Mouse (Mus musculus) urinary bladder, postnatal 10 days (tissue): Measurements from ENCODE around the gene Myo5c.

ENCODE experiments used
- DNase-seq: peaks from one replicate; pipeline ENCODE4 v3.0.0; 2022; ENCODE audit warnings: low spot score

Myo5c gene

DNA sequence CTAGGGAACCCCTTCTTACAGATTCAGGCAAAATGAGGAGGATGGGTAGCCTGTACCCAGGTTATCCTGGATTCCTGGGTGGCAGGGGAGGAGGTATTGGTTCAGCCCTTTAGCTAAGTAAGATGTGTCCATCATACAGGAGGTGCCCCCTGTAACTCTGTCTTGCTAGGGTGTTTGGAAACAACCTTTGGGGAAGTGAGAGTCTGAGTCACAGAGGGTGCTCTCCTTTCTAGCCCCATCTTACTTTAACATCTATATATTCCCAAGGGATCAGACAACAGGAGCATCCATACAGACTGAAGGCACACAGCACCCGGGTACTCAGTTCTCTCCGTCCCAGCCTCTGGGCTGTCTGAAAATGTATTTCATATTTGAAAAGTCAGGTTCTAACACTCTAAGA, 50.4 kb downstream of the Myo5c start:
- DNase-seq = no peak

DNA sequence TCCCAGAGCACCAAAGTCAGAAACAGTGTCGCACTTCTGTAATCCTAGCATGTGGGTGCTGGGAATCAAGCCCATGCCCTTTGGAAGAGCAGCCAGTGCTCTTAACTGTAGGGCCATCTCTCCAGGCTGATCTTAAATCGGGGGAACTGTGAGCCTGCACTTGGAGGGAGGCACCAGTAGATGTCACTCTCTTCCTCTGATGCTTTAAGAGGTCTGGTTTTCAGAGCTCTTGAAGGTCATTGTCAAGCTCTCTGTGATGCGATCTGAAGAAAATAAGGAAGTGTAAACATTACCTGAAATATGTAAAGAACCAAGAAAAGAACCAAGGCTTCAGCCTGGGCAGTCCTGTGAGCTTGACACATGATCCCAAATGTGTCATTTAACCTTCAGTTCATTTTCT, 51.0 kb downstream of the Myo5c start:
- DNase-seq = no peak

DNA sequence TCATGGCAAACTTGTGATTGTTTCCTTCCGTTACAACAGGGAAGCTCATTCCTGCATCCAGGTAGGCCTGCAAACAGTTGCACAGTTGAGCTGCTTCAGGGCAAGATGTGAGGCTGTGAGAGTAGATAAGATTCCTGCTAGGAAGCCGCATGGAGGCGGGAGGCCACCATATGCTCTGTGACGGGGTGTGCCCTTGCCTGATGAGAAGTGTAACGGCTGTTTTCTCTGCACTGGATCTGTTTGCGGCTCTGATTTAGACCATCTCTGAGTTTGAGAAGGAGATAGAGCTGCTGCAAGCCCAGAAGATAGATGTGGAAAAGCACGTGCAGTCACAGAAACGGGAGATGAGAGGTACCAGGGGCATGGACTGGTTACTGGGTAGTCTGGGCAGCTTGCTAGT, 51.8 kb downstream of the Myo5c start:
- DNase-seq = no peak

DNA sequence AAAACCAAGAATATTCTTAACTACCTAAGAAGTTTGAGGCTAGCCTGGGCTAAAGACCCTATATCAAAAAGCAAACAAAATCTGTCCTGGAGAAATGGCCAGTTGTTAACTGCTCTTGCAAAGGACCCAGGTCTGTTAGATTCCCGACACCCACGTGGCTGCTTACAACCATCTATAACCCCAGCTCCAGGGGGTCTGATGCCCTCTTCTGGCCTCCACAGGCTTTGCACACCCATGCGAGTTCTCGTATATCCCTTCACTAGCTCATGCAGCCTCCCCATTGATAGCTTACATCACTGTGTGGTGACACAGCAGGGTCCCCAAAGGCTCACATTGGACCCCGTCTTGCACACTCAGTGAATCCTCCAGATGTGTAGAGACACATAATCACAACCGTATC, 53.5 kb downstream of the Myo5c start:
- no peak for DNase-seq

DNA sequence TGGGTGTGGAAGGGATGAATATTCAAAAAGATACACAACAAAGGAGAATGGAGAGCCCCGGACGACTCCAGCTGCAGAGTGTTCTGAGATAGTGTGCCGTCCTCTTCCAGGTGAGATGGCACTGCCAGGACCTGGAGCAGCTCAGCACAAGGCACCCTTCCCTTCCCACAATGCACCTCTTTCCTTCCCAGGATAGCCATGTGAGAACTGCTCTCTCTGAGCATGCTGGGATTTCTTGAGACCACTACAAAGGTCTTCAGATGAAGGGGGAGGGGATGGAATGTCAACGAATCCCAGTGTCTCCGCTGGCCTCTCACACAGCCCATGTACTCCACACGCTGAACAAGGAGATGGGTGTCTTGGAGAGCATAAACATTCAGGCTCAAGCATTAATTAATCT, 55.8 kb downstream of the Myo5c start:
- no peak for DNase-seq

DNA sequence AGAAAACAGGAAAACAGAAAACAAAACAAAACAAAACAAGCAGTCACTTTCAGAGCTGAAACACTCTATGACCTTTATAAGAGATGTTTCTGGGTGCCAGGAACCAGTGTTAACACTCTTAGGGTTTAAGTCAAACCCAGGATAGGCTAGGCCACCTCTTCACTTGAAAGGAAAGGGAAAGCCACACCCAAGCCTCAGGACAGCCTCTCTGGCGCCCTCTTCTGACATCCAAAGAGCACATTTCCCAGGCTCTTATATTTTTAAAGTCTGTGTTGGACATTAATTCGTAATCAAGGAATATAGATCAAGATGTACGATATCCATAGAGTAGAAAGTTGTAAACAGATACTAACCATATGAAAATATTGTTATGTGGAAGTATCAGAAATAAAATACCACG, 57.7 kb downstream of the Myo5c start:
- DNase-seq = no peak

DNA sequence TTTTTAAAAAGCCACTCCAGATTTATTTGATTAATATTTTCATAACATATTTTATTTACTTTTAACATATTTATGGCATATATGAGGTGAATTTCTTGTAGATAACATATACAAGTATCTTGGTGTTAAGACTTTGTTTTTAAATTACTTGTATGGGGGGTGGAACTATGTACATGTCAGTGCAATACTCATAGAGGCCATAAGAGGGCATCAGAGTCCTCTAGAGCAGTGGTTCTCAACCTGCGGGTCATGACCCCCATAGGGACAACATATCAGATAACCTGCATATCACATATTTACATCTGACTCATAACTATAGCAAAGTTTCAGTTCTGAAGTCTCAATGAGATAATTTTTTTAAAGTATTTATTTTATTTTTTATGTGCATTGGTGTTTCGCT, 67.5 kb downstream of the Myo5c start:
- no peak for DNase-seq

DNA sequence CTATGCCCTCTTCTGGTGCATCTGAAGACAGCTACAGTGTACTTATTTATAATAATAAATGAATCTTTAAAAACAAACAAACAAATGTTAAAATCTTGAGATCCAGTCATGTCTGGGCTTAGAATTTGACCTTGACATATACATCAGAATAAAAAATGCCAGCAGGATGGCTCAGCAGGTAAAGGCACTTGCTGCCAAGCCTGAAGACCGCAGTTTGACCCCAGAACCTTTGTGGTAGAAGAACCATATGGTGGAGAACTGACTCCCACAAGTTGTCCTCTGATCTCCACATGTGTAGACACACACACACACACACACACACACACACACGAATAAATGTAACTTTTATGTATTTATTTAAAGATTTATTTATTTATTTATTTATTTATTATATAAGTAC, 71.2 kb downstream of the Myo5c start:
- no peak for DNase-seq

DNA sequence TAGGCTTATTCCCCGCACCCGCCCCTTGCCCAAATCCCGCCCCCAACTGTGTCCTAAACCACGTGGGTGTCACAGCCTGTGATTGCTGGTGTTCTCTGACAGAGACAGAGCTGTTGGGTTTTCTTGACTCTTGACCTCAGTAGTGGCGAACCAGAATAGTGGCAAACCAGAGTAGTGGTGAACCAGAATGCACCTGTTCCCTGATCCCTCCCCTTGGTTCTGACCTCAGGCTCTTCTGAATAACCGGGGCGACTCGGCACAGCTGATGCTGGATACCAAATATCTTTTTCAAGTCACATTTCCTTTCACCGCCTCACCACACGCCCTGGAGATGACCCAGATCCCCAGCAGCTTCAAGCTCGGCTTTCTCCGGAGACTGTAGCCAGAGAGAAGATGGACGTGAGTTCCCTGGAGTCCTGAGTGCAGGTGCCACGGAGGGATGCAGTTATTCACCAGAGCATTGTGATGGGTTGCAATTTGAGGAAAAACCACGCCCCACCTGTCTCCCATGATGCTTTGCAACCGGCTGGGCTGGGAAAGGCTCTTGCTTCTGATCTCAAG, 72.0 kb downstream of the Myo5c start:
- DNase-seq = no peak

DNA sequence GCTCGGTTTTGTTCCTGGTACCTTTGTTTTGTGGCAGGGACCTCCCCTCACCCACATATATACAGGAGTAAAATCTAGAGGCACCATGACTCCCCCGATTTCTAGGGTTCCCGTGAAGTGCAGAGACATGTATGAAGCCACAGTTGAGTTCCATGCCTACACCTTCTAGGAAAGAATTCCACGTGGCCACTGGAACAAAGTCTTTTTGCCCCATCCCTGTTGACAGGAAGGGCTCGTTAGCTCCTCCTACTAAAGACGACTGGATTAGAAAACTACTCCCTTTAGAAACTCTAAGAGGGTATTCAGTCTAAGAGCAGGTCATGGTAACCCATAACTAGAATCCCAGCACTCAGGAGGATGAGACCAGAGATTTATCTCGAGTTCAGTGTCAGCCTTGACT, 72.5 kb downstream of the Myo5c start:
- no peak for DNase-seq

DNA sequence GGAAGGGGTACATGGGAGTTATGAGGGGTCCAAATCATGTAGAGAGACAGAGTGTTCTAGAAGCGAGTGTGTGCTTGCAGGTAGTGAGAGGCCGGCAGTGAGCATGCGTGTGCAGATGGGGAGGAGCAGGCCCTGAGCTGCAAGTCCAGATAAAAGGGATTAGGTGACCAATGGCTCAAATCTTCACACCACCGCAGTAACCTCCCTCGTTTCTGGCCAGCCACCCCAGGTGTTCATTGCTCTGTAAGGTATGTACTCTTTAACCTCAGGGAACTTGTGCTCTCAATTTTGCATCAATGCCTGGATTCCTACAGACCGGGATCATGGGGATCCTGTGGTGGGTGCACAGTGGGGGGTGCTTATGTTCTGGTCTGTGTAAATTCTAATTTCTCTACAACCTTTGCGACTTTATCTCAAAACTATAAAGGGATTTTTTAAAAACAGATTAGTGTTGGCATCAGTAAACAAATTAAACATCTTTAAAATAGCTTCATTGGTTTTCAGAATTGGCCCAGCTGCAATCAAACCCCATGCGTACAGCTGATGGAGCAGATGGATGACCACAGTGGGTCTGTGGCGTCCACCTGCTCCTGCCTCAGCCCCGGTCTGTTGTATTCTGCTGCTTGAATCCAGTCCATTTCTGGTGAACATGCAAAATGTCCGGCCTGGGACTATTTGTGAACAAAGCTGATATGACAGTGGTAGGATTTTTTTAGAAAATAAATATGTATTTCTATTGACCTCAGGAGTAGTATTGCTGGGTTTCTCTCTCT, 74.5 kb downstream of the Myo5c start, which contains the start of gene Gnb5:
Gnb5 (plus strand) TSS at position 163 of the 773 bp plus-strand sequence.
- no peak for DNase-seq

DNA sequence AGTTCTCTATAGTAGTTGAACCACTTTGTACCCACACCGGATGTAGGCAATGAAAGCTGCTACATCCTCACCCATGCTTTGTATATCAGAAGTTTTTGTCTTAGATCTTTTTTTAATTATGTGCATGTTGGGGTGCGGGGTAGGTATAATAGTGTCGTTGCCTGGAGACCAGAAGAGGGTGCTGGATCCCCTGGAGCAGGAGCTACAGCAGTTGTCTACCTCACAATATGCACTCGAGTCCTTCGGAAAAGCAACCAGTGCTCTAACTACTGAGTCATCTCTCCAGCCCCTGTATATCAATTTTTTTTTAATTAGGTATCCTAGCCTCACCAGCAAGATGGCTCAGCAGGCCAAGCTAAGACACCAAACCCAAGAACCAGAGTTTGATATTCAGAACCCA, 75.2 kb downstream of the Myo5c start:
- no peak for DNase-seq

DNA sequence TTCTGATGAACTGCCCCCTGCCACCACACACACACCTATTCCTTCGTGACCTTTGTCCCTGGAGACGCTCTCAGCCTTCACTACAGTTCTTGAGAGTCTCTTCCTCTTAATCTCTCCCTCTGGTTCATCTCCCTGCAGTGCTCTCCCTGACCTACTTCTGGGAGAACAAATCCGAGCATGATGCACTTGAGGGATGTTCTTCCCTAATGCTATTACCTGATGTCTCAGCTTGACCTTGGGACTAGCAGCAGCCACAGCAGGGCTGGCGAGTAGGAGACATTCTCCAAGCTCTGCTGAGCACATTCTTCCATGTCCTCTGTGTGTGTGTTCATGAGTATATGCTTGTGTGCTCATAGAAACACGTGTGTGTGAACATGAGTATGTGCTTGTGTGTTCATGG, 76.8 kb downstream of the Myo5c start:
- DNase-seq = no peak

DNA sequence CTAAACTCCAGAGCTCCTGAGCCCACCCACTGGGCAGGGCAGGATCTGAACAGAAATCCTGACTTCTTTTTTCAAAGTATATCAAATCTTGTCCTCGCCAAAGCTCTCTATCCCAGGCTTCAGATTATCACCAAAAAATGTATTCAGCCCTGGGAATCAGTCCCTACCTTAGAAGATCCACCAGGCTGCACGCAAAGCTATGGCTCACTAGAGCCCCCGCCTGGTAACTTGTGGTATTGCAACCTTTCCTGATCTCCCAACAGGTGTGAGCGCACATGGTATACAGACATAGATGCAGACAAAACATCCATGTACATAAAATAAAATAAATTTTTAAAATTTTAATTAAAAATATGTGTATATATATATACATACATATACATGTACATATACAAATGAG, 80.2 kb downstream of the Myo5c start:
- DNase-seq = peak; percentile 37

DNA sequence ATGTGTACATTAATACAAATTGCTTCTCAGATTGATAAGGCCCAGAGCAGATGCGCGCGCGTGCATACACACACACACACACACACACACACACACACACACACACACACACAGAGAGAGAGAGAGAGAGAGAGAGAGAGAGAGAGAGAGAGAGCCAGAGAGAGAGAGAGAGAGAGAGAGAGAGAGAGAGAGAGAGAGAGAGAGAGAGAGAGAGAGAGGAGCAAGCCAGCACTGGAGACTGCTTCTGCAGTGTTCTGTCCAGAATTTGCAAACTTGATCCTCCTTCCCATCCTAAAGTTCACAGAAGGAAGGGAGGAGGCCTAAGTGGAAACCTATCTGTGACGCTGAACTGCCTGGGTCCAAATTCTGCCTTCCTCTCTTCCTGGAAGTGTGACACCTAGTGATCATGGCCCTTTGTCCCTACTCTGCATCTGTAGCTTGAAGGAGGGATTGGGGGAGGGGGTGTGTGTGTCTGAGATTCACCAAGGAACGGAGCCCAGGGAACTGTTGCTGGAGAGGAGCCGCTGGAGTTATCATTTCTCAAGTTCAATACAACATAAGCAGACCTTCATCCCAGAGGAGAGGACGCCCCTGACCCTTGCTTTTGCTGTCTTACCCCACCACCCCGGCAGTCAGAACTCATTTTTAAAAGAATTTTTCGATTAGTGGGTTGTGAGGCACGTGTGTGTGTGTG, 81.5 kb downstream of the Myo5c start:
- no peak for DNase-seq

DNA sequence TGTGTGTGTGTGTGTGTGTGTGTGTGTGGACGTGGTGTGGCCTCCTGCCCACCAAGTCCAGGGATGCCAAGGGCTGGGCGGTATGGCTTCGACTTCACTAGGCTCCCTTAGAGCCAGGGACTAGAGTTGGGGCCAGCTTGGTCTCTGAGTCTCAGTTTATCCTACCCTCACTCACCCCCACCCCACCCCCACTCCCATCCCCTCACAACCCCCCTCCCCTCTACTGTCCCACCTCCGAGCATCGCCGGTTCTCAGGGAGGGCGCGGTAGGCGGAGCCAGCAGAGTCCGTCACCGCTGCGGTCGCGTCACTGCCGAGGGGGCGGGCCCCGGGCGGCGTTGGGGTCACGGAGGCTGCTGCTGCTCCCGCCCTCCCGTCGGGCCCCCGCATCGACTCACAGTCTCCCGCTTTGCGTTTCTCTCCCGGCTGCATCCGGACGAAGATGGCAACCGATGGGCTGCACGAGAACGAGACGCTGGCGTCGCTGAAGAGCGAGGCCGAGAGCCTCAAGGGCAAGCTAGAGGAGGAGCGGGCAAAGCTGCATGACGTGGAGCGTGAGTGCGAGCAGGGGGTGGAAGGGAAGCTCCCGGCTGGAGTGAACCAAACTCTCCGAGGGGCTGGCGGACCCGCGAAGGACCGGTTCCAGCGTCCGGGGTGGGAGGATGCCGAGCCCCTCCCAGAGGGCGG, 82.2 kb downstream of the Myo5c start:
- DNase-seq = peak; percentile 32

DNA sequence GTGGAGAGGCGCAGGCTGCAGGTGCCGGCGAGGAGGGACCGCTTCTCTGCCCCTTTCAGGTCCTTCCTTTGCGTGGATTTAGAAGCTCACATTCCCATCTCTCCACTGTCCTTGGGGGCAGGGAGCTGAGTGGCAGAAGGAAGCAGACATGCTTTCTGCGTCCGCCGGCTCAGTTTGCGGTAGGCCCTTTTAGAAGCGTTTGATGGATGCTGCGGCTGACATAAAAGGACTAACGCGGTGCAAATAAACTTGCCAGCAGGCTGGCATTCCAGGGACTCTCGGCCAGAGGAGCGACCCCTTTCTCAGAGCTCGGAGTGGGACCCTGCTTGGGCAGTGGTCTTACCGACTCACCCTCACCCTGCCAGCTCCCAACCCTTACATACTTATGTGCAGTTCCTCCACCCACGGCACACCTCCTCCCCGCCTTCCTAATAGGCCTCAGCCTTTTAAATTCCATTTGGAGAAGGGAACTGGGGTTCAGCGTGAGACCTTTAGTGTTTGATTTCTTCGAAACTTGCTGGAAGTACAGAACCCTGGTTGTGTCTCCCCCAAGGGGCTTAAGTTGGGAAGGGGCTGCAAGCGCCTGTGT, 82.8 kb downstream of the Myo5c start:
- DNase-seq = no peak

DNA sequence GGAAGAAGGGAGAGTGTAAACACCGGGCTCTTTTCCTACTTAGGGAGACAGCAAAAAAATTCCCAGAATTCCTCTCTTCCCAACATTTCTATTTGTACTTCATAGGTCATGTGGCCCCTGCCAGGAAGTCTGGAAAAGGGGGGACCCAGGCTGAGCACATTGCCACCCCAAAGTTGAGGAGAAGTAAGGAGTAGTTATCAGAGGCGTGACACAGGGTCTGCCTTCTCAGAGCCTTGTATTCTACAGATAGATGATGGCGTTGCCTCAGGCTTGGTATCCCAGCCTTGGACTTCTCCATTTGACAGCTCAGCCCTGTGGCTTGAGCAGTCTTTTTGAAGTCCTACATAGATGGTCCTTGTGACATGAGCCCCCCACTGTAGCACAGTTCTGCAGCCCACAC, 83.4 kb downstream of the Myo5c start:
- DNase-seq = no peak

DNA sequence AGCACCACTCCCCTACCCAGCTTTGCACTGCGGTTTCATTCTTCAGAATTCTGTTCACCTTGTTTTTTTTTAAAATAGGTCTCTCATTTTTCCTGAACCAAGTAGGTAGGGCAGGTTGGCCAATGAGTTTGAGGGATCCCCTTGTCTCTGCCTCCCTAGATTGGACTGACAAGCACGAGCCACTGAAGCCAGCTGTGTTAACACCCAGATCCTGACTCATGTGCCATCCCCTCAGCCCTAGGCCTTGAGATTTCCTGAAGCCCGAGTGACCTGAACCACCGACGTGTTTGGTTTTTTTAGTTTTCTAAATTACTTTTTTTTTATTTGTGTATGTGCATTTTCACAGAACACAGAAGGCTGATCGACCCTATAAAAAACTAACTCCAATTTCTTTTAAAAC, 85.0 kb downstream of the Myo5c start:
- no peak for DNase-seq

DNA sequence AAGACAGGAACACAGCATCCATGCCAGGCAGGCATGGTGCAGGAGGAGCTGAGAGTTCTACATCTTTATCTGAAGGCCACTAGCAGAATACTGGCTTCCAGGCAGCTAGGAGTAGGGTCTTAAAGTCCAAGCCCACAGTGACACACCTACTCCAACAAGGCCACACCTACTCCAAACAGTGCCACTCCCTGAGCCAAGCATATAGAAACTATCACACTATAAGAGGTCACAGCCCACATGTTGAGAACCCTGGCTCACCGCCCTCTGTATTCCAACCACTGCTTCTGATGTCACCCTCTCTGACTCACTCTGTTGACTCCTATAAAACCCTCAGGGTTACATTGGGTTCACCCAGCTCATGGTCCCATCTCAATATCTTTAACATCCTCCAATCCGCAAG, 86.4 kb downstream of the Myo5c start:
- DNase-seq = no peak

DNA sequence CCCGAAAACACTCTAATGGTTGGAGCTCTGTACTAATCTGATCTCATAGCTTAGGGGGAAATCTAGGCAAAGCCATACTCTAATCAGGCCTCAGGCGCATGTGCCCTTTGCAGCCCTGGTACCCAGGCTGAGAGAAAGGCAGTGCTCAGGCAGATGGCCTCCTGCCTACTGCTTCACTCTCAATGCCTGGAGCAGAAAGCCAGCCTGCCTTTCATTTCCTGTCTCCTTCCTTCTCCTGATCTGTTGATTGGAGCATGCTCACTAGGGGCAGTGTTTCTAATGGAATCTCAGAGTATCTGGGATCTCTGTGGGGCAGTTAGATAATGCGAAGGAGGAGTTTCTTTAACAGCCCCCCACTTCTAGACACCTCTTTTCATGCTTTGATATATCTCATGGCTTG, 87.5 kb downstream of the Myo5c start:
- no peak for DNase-seq

DNA sequence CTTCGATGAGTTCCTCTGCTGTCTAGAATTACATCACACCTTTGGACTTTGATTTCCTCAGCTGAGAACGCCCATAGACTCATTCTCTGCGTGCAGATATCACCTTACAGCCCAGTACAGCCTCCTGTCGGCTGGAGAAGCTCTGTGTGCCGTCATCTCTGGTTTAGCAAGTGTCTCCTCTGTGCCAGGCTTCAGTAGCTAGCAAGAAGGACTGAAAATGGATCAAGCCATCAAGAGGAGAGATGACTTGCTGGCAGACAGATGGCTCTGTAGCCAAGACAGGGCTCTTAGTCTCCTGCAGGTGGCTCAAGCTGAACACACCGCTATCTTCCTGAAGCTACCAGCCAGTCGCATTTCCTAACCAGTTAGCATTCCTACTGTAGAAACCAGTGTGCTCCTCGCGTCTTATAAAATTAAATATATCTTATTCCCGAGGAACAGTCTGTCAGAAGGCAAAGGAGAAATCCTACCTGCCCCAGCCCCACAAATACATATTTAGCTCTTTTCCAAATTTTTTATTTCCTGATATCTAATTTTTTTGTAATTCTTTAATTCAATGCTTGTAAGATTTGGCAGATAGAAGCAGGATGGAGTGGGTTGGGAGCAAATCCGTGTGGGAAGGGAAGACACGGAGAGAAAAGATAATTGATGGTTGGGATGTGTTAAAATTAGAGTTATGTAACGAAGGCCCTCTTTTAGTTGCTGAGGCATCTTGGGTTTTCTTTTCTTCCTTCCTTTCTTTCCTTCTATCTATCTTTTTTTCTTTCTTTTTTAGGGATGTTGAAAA, 90.5 kb downstream of the Myo5c start:
- DNase-seq = no peak
